Mouse (Mus musculus): ENCODE measurements around the gene Pramel1. TPM values are rescaled to one million over a fixed set of nuclear protein-coding genes. Genes with fewer than 3 reads are reported as not detected.
"Not testable (repeated sequence)": the region's sequence is repeated elsewhere in the genome, so short reads cannot be mapped to it uniquely, and the experiment has no call there.

Gene Pramel1
- polyA plus RNA-seq, 1 experiment from 2014 or later, result not detected

GRCm38 (mm10) chr4:143380716-143381004 is 13.6 kb upstream of the Pramel1 start:
- CTCF ChIA-PET, result interaction anchor here (0.7 to 1.6 kb wide), 10 partner anchors 8 to 1445 kb away, joined by 3 to 7 read pairs (median 4); no protein-coding TSS in a partner anchor
- in situ Hi-C loops (cut with MboI; ENCODE audit: low pct_unique_long_range_greater_than_20kb), result no loop called here
- no peaks in the 10 kb centered on the region for H3K27me3 ChIP-seq
- POLR2A ChIA-PET, result interaction anchor here (0.7 to 1.0 kb wide), 3 partner anchors 60 to 353 kb away, joined by 3 to 4 read pairs (median 3); no protein-coding TSS in a partner anchor
- TF ChIP-seq CTCF (IDR thresholded peaks at IDR 0.05), result peak; percentile 54
- ATAC-seq (no peak), DNase-seq (ENCODE audit: low read depth, low spot score) (no peak)

GRCm38 (mm10) chr4:143382163-143382562 is 12.1 kb upstream of the Pramel1 start:
- ChIA-PET CTCF (interaction anchor here (0.6 kb wide), 1 partner anchor 355 kb away, joined by 3 read pairs; no protein-coding TSS in a partner anchor), POLR2A (no interaction called here)
- no peak for DNase-seq (ENCODE audit: low read depth, low spot score)
- no peak for ATAC-seq
- in situ Hi-C loops (cut with MboI; ENCODE audit: low pct_unique_long_range_greater_than_20kb), result no loop called here
- H3K27me3 ChIP-seq, result no peaks in the 10 kb centered on the region
- no peak for TF ChIP-seq CTCF (IDR thresholded peaks at IDR 0.05)

- CTCF ChIA-PET, result no interaction called here
- in situ Hi-C loops (cut with MboI; ENCODE audit: low pct_unique_long_range_greater_than_20kb), result no loop called here
- no peaks in the 10 kb centered on the region for H3K27me3 ChIP-seq
- no peak for DNase-seq (ENCODE audit: low read depth, low spot score)
- POLR2A ChIA-PET, result no interaction called here
- ATAC-seq, result no peak
- TF ChIP-seq CTCF (IDR thresholded peaks at IDR 0.05), result peak; percentile 42
Observed at GRCm38 (mm10) chr4:143383646-143384045, 10.6 kb upstream of the Pramel1 start.

GRCm38 (mm10) chr4:143388955-143389702 is 5.1 kb upstream of the Pramel1 start:
- CTCF ChIA-PET, result interaction anchor here (1.1 kb wide), 1 partner anchor 9 kb away, joined by 5 read pairs; no protein-coding TSS in a partner anchor
- no peaks in the 10 kb centered on the region for H3K27me3 ChIP-seq
- ATAC-seq (peak; percentile 76), DNase-seq (ENCODE audit: low read depth, low spot score) (no peak)
- POLR2A ChIA-PET, result no interaction called here
- peak; percentile 78 for TF ChIP-seq CTCF (IDR thresholded peaks at IDR 0.05)
- in situ Hi-C loops (cut with MboI; ENCODE audit: low pct_unique_long_range_greater_than_20kb), result no loop called here

- in situ Hi-C loops (cut with MboI; ENCODE audit: low pct_unique_long_range_greater_than_20kb), result no loop called here
- DNase-seq (ENCODE audit: low read depth, low spot score) (no peak), ATAC-seq (peak; percentile 19)
- H3K27me3 ChIP-seq, result no peaks in the 10 kb centered on the region
- TF ChIP-seq CTCF (IDR thresholded peaks at IDR 0.05), result no peak
- POLR2A ChIA-PET, result no interaction called here
- CTCF ChIA-PET, result no interaction called here
Observed at GRCm38 (mm10) chr4:143411566-143412218, 17.5 kb downstream of the Pramel1 start.

- ChIA-PET CTCF (no interaction called here), POLR2A (no interaction called here)
- DNase-seq (ENCODE audit: low read depth, low spot score) (peak; percentile 84), ATAC-seq (peak; percentile 92)
- TF ChIP-seq CTCF (IDR thresholded peaks at IDR 0.05), result no peak
- H3K27me3 ChIP-seq, result no peaks in the 10 kb centered on the region
- in situ Hi-C loops (cut with MboI; ENCODE audit: low pct_unique_long_range_greater_than_20kb), result no loop called here
Observed at GRCm38 (mm10) chr4:143412219-143413092, 18.2 kb downstream of the Pramel1 start, which contains the start of gene Pramef8. Gene Pramef8, plus strand, starts transcription at chr4:143412426.

- no peak for ATAC-seq
- no peak for TF ChIP-seq CTCF (IDR thresholded peaks at IDR 0.05)
- no peak for DNase-seq (ENCODE audit: low read depth, low spot score)
- ChIA-PET POLR2A (interaction anchor here (0.7 kb wide), 2 partner anchors 213 to 1304 kb away, joined by 4 read pairs; no protein-coding TSS in a partner anchor), CTCF (no interaction called here)
- in situ Hi-C loops (cut with MboI; ENCODE audit: low pct_unique_long_range_greater_than_20kb), result no loop called here
- no peaks in the 10 kb centered on the region for H3K27me3 ChIP-seq
Observed at GRCm38 (mm10) chr4:143413621-143414020, 19.4 kb downstream of the Pramel1 start.

- H3K27me3 ChIP-seq, result no peaks in the 10 kb centered on the region
- no peak for ATAC-seq
- ChIA-PET CTCF (no interaction called here), POLR2A (no interaction called here)
- no peak for TF ChIP-seq CTCF (IDR thresholded peaks at IDR 0.05)
- in situ Hi-C loops (cut with MboI; ENCODE audit: low pct_unique_long_range_greater_than_20kb), result no loop called here
- no peak for DNase-seq (ENCODE audit: low read depth, low spot score)
Observed at GRCm38 (mm10) chr4:143414121-143414520, 19.9 kb downstream of the Pramel1 start.

GRCm38 (mm10) chr4:143426770-143427169 is 32.5 kb downstream of the Pramel1 start:
- CTCF ChIA-PET, result interaction anchor here (2.3 kb wide), 1 partner anchor 11 kb away, joined by 6 read pairs; no protein-coding TSS in a partner anchor
- POLR2A ChIA-PET, result interaction anchor here (0.7 kb wide), 1 partner anchor 1003 kb away, joined by 3 read pairs; no protein-coding TSS in a partner anchor
- ATAC-seq; in situ Hi-C loops (cut with MboI; ENCODE audit: low pct_unique_long_range_greater_than_20kb); H3K27me3 ChIP-seq; DNase-seq (ENCODE audit: low read depth, low spot score): not testable (repeated sequence)

Other genes with a start within 250 kb of the Pramel1 start
- gene Prdm2, start 181.4 kb upstream of the Pramel1 start, polyA plus RNA-seq (2021), result 17.6 TPM
- 296 TPM for gene Pdpn, start 94.9 kb upstream of the Pramel1 start, polyA plus RNA-seq (2021)
- gene Lrrc38, start 44.7 kb upstream of the Pramel1 start, polyA plus RNA-seq (2021), result not detected
- 17.4 TPM for gene Pramef8, start 18.0 kb downstream of the Pramel1 start, polyA plus RNA-seq (2021)
- gene Oog4, start 55.9 kb downstream of the Pramel1 start, polyA plus RNA-seq (2021), result not detected
- gene Gm13043, start 116.9 kb downstream of the Pramel1 start, polyA plus RNA-seq (2021), result not detected
- not detected for gene Gm13040, start 141.5 kb downstream of the Pramel1 start, polyA plus RNA-seq (2021)
- not detected for gene BC080695, start 157.3 kb downstream of the Pramel1 start, polyA plus RNA-seq (2021)
- not detected for gene Gm13057, start 157.3 kb downstream of the Pramel1 start, polyA plus RNA-seq (2021)
- gene Gm13083, start 220.6 kb downstream of the Pramel1 start, polyA plus RNA-seq (2021), result not detected

All from Patski (cell line).